Mouse (Mus musculus): ENCODE measurements around the gene Tmem120b. TPM values are rescaled to one million over a fixed set of nuclear protein-coding genes. Genes with fewer than 3 reads are reported as not detected.

Tmem120b gene
- polyA plus RNA-seq, 1 experiment = 9.1 TPM

DNA sequence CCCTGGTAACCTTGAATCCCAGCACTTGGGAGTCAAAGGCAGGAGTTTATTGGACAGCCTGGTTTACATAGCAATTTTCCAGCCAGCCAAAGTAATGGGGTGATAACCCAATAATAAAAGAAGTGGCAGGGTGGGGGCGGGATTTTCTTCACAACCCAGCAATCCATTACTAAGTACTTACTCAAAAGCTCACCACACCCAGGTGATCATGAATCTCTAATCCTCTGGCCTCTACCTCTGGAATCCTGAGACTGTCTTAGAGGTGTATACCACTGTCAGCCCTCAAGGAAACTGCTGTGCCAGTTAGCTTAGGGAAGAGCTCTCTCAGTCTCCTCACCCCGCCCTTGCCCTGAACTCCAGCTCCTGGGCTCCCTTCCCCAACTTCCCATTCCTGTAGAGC lies 18.3 kb downstream of the Tmem120b start:
- TF ChIP-seq POLR2A (IDR thresholded peaks at IDR 0.05; ENCODE audit: low read depth, low read length) = no peak
- no peak for TF ChIP-seq CTCF (IDR thresholded peaks at IDR 0.05; ENCODE audit: borderline replicate concordance, insufficient read depth, low read length)
- no peak overlapping the region for H3K27ac ChIP-seq (ENCODE audit: insufficient read depth, low read length)
- H3K4me3 ChIP-seq (ENCODE audit: insufficient read depth, low read length) = no peak overlapping the region

DNA sequence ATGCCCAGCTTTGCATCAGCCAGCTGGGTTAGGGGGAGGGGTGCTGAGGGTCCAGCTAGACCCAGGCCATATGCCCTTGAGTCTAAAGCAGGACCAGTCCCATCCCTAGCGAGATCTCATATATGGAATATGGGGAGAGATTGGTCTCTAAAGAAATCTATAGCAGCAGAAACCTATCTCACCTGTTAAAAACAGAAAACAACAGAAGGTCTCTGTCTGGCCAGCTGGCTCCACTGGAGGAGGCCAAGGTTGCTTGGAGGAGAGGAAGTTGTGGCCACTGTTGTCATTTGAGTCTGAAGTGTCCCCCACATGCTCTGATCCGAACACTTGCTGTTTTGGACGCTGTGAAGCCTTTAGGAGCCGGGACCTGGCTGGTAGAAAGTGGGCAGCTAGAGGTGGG lies 20.6 kb downstream of the Tmem120b start:
- no peak overlapping the region for H3K27ac ChIP-seq (ENCODE audit: insufficient read depth, low read length)
- H3K4me1 ChIP-seq (ENCODE audit: control insufficient read depth, insufficient read depth, low read length) = no peaks in the 10 kb centered on the region; the same call in 1 of the 2 replicates
- no peak for TF ChIP-seq POLR2A (IDR thresholded peaks at IDR 0.05; ENCODE audit: low read depth, low read length)
- TF ChIP-seq CTCF (IDR thresholded peaks at IDR 0.05; ENCODE audit: borderline replicate concordance, insufficient read depth, low read length) = no peak
- no peak overlapping the region for H3K4me3 ChIP-seq (ENCODE audit: insufficient read depth, low read length)

More for the DNA sequence above, 18.3 kb downstream of the Tmem120b start:
- H3K4me1 ChIP-seq (ENCODE audit: control insufficient read depth, insufficient read depth, low read length) = no peaks in the 10 kb centered on the region; the same call in 1 of the 2 replicates

DNA sequence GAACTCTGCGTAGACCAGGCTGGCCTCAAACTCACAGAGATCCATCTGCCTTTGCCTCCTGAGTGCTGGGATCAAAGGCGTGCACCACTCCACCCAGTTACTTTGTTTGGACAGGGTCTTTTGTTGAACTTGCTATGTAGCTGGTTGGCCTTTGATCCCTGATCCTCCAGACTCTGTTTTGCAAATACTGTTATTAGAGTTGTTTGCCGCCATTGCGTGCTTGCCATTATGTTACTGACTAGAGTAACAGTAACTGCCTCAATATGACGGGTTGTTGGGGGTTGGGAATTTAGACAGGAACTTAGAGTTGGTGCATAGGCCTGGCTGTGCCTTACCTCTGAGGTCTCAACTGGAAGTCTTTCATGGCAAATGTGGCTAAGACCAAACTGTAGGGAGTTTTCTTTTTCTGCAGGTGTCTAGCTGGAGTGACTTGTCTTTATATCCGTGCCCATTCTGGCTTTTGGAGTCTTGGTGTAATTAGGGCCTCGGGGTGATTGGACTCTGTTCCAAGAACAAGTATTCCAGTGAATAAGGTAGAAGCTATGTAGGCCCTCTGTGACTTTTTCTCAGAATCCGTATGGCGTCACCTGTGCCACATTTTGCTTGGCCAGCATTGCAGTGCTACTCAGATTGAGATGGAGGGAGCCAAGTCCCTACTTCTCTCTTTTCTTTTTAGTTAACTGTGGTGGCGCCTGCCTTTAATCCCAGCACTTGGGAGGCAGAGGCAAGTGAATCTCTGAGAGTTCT lies 22.5 kb downstream of the Tmem120b start:
- no peak overlapping the region for H3K27ac ChIP-seq (ENCODE audit: insufficient read depth, low read length)
- no peaks in the 10 kb centered on the region; the same call in 1 of the 2 replicates for H3K4me1 ChIP-seq (ENCODE audit: control insufficient read depth, insufficient read depth, low read length)
- TF ChIP-seq POLR2A (IDR thresholded peaks at IDR 0.05; ENCODE audit: low read depth, low read length) (no peak), CTCF (IDR thresholded peaks at IDR 0.05; ENCODE audit: borderline replicate concordance, insufficient read depth, low read length) (no peak)
- no peak overlapping the region for H3K4me3 ChIP-seq (ENCODE audit: insufficient read depth, low read length)

DNA sequence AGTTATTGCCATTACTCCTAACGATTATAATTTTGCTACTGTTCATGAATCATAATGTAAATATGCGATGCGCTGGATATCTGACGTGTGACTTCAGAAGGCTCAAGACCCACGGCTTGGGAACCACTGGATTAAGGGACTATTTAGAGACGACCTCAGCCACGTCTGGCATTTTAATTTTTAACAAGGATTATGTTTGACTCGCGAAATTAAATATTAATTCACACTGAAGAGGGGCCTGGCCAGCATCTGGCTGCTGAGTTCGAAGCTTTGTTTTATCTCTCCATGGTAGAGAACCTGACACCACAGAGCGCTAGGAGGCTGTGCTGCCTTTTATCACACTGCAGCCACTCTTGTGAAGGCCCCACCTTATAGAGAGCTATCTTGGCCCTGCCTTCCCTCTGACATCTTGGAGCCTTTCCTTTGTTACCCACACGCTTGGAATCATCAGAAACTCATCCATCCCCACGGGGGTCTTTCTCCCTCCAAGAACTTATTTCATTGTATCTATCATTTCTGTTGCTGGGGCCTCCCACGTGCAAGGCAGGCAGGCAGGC lies 24.9 kb downstream of the Tmem120b start:
- no peak overlapping the region for H3K27ac ChIP-seq (ENCODE audit: insufficient read depth, low read length)
- TF ChIP-seq CTCF (IDR thresholded peaks at IDR 0.05; ENCODE audit: borderline replicate concordance, insufficient read depth, low read length) (no peak), POLR2A (IDR thresholded peaks at IDR 0.05; ENCODE audit: low read depth, low read length) (no peak)
- H3K4me1 ChIP-seq (ENCODE audit: control insufficient read depth, insufficient read depth, low read length) = peaks cover 3% of the 10 kb centered on the region
- no peak overlapping the region for H3K4me3 ChIP-seq (ENCODE audit: insufficient read depth, low read length)

DNA sequence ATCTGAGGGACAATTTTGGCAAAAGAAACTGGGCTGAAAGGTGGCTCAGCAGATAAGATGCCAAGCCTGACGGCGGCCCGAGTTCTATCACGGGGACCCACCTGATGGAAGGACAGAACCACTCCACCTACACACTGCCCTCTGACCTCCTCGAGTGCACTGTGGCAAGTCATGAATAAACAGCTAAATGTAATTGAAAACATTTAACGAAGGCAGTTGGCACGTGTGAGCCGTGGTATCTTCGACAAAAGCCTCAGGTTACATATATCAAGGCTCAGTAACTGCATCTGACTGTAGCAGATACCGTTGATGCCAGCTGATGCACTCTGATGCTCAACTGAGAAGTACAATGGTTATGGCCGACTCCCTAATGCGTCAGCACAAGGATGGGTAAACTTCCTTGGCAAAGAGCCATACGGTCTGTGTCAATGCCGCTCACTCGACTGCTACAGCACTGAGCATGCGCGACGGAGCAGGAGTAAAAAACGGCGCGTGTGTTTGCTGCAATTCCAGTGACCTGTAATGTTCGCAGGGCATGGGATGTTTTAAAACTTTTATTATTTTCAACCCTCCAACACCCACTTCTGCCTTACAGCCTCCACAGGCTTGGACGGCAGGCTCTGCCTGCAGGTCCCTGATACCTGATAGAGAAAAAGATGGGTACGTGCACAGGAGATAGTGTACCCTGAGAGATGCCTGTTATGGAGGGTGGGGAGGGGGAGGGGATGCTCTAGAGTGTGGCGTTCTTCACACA lies 26.2 kb downstream of the Tmem120b start:
- Histone ChIP-seq H3K4me3 (ENCODE audit: insufficient read depth, low read length) (no peak overlapping the region), H3K27ac (ENCODE audit: insufficient read depth, low read length) (no peak overlapping the region), H3K4me1 (ENCODE audit: control insufficient read depth, insufficient read depth, low read length) (peaks cover 3% of the 10 kb centered on the region)
- TF ChIP-seq CTCF (IDR thresholded peaks at IDR 0.05; ENCODE audit: borderline replicate concordance, insufficient read depth, low read length) (no peak), POLR2A (IDR thresholded peaks at IDR 0.05; ENCODE audit: low read depth, low read length) (no peak)

DNA sequence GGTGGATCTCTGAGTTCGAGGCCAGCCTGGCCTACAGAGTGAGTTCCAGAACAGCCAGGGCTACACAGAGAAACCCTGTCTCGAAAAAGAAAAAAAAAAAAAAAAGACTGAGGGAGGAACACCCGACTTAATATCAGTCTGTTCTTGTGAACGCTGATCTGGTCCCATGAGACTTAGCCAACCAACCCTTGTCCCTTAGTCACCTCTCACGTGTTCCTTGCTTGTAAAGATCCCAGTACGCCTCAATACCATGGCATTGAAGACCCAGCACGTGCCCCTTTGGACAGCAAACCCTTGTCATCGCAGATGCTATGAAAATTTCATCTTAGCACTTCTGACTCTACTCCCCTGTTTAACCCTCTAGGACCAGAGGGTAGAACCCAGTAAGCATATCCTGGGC lies 28.1 kb downstream of the Tmem120b start:
- peaks cover 3% of the 10 kb centered on the region; the same call in 1 of the 2 replicates for H3K4me1 ChIP-seq (ENCODE audit: control insufficient read depth, insufficient read depth, low read length)
- no peak overlapping the region for H3K4me3 ChIP-seq (ENCODE audit: insufficient read depth, low read length)
- no peak overlapping the region for H3K27ac ChIP-seq (ENCODE audit: insufficient read depth, low read length)
- TF ChIP-seq CTCF (IDR thresholded peaks at IDR 0.05; ENCODE audit: borderline replicate concordance, insufficient read depth, low read length) (no peak), POLR2A (IDR thresholded peaks at IDR 0.05; ENCODE audit: low read depth, low read length) (no peak)

DNA sequence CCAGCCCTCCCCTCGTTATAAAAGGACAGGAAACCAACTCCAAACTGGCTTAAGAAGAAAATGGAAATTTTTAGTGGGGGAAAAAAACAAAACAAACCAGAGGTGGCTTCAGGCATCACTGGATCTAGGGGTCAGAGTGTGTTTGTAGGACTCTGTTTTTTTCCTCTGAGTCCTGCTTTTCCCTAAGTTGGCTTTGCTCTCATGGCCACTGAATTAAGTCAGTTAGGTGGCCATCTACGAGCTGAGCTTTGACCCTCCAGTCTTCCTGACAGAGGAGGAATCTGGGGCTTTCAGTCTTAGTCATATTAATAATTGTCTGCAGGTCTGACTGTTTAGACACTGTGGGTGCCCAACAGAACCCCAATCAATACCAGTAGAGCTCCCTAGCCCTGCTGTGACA lies 30.3 kb downstream of the Tmem120b start:
- no peak overlapping the region for H3K27ac ChIP-seq (ENCODE audit: insufficient read depth, low read length)
- H3K4me1 ChIP-seq (ENCODE audit: control insufficient read depth, insufficient read depth, low read length) = peaks cover 3% of the 10 kb centered on the region; the same call in 1 of the 2 replicates
- TF ChIP-seq CTCF (IDR thresholded peaks at IDR 0.05; ENCODE audit: borderline replicate concordance, insufficient read depth, low read length) = no peak
- no peak for TF ChIP-seq POLR2A (IDR thresholded peaks at IDR 0.05; ENCODE audit: low read depth, low read length)
- H3K4me3 ChIP-seq (ENCODE audit: insufficient read depth, low read length) = no peak overlapping the region

DNA sequence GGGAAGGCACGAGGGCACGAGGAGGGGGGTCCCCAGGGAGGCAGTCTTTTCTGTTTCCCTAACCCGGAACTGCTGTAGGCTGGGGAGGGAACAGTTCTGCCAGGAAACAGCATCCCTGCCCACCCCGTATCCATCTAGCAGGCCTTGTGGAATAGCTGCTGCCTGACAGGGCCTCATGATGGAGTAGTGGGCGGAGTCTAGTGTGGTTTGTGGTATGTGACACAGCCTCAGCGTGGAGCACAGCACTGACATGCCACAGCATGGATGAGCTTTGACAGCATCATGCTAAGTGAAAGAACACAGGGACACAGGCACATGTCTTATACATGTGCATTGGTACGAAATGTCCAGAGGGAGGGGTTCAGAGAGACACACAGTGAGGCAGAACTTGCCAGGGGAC lies 34.2 kb downstream of the Tmem120b start:
- Histone ChIP-seq H3K27ac (ENCODE audit: insufficient read depth, low read length) (no peak overlapping the region), H3K4me1 (ENCODE audit: control insufficient read depth, insufficient read depth, low read length) (no peaks in the 10 kb centered on the region), H3K4me3 (ENCODE audit: insufficient read depth, low read length) (no peak overlapping the region)
- TF ChIP-seq POLR2A (IDR thresholded peaks at IDR 0.05; ENCODE audit: low read depth, low read length) (no peak), CTCF (IDR thresholded peaks at IDR 0.05; ENCODE audit: borderline replicate concordance, insufficient read depth, low read length) (no peak)

DNA sequence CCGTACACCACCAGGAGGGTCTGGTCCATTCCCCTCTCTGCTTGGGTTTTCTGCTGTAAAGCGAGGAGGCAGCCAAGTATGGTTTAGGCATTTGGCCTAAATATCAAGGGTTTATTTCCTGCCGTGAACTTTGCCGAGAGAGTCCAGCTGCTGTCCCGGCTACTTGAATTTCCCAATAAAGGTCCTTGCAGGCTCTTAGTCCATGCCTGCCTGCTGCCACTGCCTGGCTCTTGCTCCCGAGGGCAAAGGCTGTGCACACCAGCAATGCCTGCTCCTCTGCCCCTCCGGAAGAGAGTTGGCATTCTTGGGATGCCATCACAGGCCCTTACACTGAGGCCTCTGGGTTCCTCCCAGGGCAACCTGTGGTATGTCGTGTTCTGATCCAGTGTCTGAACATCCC lies 35.3 kb downstream of the Tmem120b start:
- Histone ChIP-seq H3K4me1 (ENCODE audit: control insufficient read depth, insufficient read depth, low read length) (no peaks in the 10 kb centered on the region), H3K4me3 (ENCODE audit: insufficient read depth, low read length) (no peak overlapping the region), H3K27ac (ENCODE audit: insufficient read depth, low read length) (no peak overlapping the region)
- TF ChIP-seq POLR2A (IDR thresholded peaks at IDR 0.05; ENCODE audit: low read depth, low read length) = no peak
- TF ChIP-seq CTCF (IDR thresholded peaks at IDR 0.05; ENCODE audit: borderline replicate concordance, insufficient read depth, low read length) = no peak

DNA sequence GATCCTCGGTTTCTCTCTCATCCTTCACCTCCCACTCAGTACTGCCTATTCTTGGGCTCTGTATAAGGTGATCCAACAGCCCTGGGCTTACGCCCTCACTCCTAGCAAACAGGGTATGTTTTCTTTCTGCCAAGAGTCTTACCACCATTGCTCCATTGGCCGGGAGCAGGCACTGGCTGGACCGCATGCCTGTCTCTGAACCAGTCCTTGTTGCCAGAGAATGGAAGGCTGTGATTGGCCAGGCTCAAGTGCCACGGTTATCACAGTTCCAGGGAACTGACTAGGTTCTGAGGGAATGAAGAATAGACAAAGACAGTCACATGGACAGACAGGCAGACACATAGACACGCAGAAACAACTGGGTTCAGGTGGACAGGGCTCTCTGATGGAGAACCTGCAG lies 36.6 kb downstream of the Tmem120b start:
- Histone ChIP-seq H3K4me3 (ENCODE audit: insufficient read depth, low read length) (no peak overlapping the region), H3K4me1 (ENCODE audit: control insufficient read depth, insufficient read depth, low read length) (no peaks in the 10 kb centered on the region), H3K27ac (ENCODE audit: insufficient read depth, low read length) (no peak overlapping the region)
- TF ChIP-seq CTCF (IDR thresholded peaks at IDR 0.05; ENCODE audit: borderline replicate concordance, insufficient read depth, low read length) = no peak
- TF ChIP-seq POLR2A (IDR thresholded peaks at IDR 0.05; ENCODE audit: low read depth, low read length) = no peak
